Mouse (Mus musculus): ENCODE measurements around the gene Syt10. TPM values are rescaled to one million over a fixed set of nuclear protein-coding genes. Genes with fewer than 3 reads are reported as not detected.

Gene Syt10
- total RNA-seq (2023): not detected

GRCm38 (mm10) chr15:89841364-89842017 is at the start of gene Syt10:
Gene Syt10 (minus strand): TSS chr15:89841860.

Other genes starting within 250 kb of the Syt10 start
- 1 to 10 TPM; 2.0 to 4.4 TPM for gene Rabl2, start 249.9 kb downstream of the Syt10 start, total RNA-seq (2023)

All from neutrophil, adult 83 days (primary cell).